Mouse (Mus musculus) midbrain, embryonic 13.5 days (tissue): Measurements from ENCODE around the gene Plscr3. TPM values are rescaled to one million over a fixed set of nuclear protein-coding genes. Genes with fewer than 3 reads are reported as not detected.

Source experiments
- ATAC-seq: fragments of 200-750 bp; cut with Nextera tagmentation; 2 replicates; pipeline ENCODE4 v1.8.0; 2017; ENCODE audit warnings: mild to moderate bottlenecking, moderate TSS enrichment, moderate library complexity
- H3K27ac ChIP-seq: fragments of 300-500 bp; sonication (generic); 2 replicates; pipeline ENCODE4 v1.5.1; 2015; ENCODE audit warnings: inconsistent platforms, mild to moderate bottlenecking, moderate library complexity
- H3K27me3 ChIP-seq: fragments of 300-500 bp; sonication (generic); 2 replicates; pipeline ENCODE4 v1.6.1; 2015; ENCODE audit warnings: mild to moderate bottlenecking, inconsistent platforms
- H3K36me3 ChIP-seq: fragments of 300-500 bp; sonication (generic); 2 replicates; pipeline ENCODE4 v1.6.1; 2015; ENCODE audit warnings: mild to moderate bottlenecking, inconsistent platforms
- H3K4me1 ChIP-seq: fragments of 300-500 bp; sonication (generic); replicated peaks from 2 replicates; pipeline ENCODE4 v1.6.1; 2015; ENCODE audit warnings: inconsistent platforms
- H3K4me2 ChIP-seq: fragments of 300-500 bp; sonication (generic); replicated peaks from 2 replicates; pipeline ENCODE4 v1.6.1; 2015; ENCODE audit warnings: moderate library complexity, mild to moderate bottlenecking, inconsistent platforms
- H3K4me3 ChIP-seq: fragments of 300-500 bp; sonication (generic); replicated peaks from 2 replicates; pipeline ENCODE4 v1.5.1; 2015; ENCODE audit warnings: mild to moderate bottlenecking, inconsistent platforms
- H3K9ac ChIP-seq: fragments of 300-500 bp; sonication (generic); replicated peaks from 2 replicates; pipeline ENCODE4 v1.6.1; 2015; ENCODE audit warnings: mild to moderate bottlenecking, inconsistent platforms
- H3K9me3 ChIP-seq: fragments of 300-500 bp; sonication (generic); 2 replicates; pipeline ENCODE4 v1.6.1; 2016; ENCODE audit warnings: mild to moderate bottlenecking, inconsistent platforms
- WGBS: fragments of 180-500 bp; shearing (Covaris S2); methylation state at CpG from one replicate; pipeline ENCODE4 v1.1.7; 2015; 5-methylcytosine and 5-hydroxymethylcytosine counted together
- polyA plus RNA-seq: library from polyadenylated mRNA; unstranded; fragments of >200 nt; fragmentation: Nextera tagmentation; extraction: Ambion mirVana; gene quantifications from 2 replicates; pipeline ENCODE4 v1.2.1, GENCODE M21; 2015

Gene Plscr3
- polyA plus RNA-seq, 1 experiment from 2014 or later = 55.0 TPM

DNA sequence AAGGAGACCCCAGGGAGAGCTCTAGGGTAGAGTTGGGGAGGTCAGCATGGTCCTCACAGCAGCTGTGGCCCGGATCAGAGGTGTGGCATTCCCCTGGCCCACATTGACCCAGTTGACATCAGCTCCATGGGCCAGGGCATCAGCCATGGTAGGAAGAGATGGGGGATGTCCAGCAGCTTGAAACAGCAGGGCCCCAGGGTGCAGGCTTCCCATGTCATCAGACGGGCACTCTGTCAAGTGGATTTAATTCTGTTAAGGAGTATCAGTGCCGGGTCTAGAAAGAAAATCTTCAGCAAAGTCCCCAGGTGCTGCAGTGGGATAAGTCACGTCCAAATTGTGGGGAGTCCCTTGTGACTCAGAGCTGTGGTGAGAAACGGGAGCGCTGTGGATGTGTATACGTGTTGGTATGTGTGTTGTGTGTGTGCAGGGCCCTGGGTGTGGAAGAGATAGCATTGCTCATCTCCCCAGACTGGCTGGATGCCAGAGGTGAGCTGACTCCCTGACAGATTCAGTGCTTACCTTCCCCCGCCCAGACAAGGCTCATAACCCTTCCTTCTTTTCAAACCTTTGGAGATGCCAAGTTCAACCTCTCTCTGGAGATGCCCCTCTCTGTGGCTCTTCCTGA lies 37.5 kb downstream of the Plscr3 start:
- no peaks in the 10 kb centered on the region for H3K9me3 ChIP-seq
- H3K27me3 ChIP-seq = peaks cover 25% of the 10 kb centered on the region
- H3K27ac ChIP-seq = no peak overlapping the region
- ATAC-seq = no peak
- 90% methylated on average over 8 of the region's 8 CpGs for WGBS
- no peaks in the 10 kb centered on the region for H3K36me3 ChIP-seq
- H3K4me3 ChIP-seq = no peak overlapping the region
- H3K4me2 ChIP-seq = no peak overlapping the region
- H3K9ac ChIP-seq = no peak overlapping the region
- H3K4me1 ChIP-seq = peaks cover 18% of the 10 kb centered on the region

DNA sequence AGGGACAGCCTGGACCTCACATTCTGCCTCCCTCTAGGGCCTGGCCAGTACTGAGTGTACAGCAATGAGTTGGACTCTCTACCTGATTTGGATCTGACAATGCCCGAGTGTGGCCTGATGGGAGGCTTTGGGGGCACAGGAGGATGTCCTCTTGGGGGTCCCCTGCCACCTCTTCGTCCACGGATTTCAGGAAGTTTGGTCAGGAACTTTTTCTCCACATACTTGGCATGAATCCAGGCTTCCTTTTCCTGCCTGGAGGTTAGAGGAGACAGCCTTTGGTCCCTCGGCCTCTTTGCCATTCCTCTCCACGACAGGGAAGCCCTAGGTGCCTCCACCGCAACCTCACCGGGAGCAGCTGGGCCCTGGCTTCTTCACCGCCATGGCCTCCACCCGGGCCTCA lies 38.1 kb downstream of the Plscr3 start:
- H3K27me3 ChIP-seq = peaks cover 25% of the 10 kb centered on the region
- H3K9me3 ChIP-seq = no peaks in the 10 kb centered on the region
- H3K4me1 ChIP-seq = peaks cover 15% of the 10 kb centered on the region
- no peak overlapping the region for H3K27ac ChIP-seq
- no peak for ATAC-seq
- 83% methylated on average over 9 of the region's 9 CpGs for WGBS
- no peak overlapping the region for H3K4me3 ChIP-seq
- H3K4me2 ChIP-seq = no peak overlapping the region
- H3K9ac ChIP-seq = no peak overlapping the region
- H3K36me3 ChIP-seq = no peaks in the 10 kb centered on the region

DNA sequence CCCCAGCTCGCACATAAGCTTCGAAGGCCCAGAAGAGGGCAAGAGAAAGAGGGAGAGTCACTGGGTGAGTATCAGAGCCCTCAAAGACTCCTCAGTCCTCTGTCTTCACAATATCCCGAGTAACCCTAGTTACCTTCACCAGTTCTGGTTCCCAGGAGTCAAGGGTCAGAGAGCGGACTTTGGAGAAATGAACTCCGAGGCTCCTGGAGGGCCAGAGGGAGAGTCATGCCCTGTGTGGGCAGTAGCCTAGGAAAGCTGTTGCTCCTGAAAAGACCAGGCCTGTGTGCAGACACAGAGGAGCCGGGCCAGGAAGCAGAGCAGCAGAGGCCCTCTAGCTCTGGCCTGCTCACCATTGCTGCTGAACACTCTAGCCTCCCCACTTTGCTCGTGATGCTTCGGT lies 38.5 kb downstream of the Plscr3 start:
- no peak overlapping the region for H3K4me3 ChIP-seq
- WGBS = 85% methylated on average over 8 of the region's 8 CpGs
- peaks cover 21% of the 10 kb centered on the region for H3K27me3 ChIP-seq
- H3K9ac ChIP-seq = no peak overlapping the region
- H3K9me3 ChIP-seq = no peaks in the 10 kb centered on the region
- no peaks in the 10 kb centered on the region for H3K36me3 ChIP-seq
- H3K27ac ChIP-seq = no peak overlapping the region
- peaks cover 15% of the 10 kb centered on the region for H3K4me1 ChIP-seq
- ATAC-seq = no peak
- H3K4me2 ChIP-seq = no peak overlapping the region

DNA sequence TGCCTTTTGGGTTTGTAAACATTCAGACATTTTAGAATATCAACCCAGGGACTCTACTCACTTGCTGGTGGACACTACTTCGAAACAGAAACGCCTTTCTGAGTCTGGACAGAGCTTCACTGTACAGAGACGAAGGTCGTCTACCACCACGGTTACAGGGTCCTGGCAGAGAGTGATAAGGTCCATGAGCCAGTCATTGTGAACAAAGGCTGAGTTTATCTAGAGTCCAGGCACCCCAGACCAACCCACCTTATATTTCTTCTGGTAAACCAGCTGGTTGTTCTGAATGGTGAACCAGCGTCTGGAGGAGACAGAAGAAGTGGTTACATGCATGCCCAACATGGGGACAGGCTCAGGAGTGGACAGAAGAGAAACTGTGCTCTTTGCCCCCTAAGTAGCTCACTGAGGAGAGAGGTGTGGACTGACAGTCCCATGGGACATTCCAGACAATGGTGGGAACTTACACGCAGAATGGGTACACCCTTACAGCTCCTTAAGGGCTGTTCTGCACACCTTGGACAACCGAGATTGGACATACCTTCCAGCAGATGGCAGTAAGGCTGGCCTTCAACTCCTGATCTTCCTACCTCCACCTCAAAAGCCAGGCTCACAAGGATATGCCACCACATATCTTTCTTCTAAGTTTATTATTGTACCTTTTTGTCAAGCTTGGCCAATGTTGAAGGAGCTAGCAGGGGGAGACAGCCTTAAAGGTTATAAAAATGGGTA lies 40.9 kb downstream of the Plscr3 start:
- Histone ChIP-seq H3K4me1 (no peaks in the 10 kb centered on the region), H3K9ac (no peak overlapping the region), H3K9me3 (no peaks in the 10 kb centered on the region), H3K4me3 (no peak overlapping the region), H3K36me3 (no peaks in the 10 kb centered on the region), H3K27me3 (peaks cover 7% of the 10 kb centered on the region; the same call in 1 of the 2 replicates), H3K27ac (no peak overlapping the region), H3K4me2 (no peak overlapping the region)
- no peak for ATAC-seq
- 77% methylated on average over 8 of the region's 8 CpGs for WGBS

DNA sequence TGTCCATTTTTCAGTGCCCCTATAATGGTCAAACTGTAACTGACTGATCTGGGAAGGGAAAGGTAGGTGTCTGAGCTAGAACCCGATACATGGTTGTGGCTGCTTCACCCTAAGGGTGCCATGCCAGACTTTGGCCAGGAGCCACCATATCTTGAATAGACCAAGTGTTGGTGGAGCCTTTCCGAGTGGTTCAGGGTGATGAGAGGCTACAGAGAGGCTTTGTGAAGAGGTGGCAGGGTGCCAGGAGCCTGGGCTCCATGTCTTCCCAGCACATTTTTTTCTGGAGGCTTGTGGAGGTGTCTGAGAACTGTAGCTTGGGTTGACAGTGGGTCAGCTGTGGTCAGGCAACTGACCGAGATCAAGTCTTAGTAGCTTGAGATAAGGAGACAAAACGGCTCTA lies 45.3 kb downstream of the Plscr3 start:
- WGBS = 81% methylated on average over 4 of the region's 4 CpGs

DNA sequence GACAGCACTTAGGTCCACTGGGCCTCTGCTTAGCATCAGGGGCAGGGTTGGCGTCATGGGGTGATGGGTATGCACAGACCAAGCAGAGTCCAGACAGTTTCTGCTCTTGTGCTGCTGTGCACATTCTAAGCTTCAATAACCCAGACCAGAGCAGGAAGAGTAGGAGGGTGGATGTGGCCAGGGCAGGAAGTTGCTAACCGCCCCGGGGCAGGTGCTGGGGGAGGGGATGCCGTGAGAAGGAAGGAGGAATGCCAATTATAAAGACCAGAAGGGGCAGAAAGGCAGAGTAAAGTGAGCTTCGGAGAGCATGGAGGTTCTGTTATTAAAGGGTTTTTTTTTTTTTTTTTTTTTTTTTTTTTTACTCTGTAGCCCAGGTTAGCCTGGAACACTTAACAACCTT lies 48.5 kb downstream of the Plscr3 start:
- Histone ChIP-seq H3K9me3 (no peaks in the 10 kb centered on the region), H3K4me3 (no peak overlapping the region), H3K27me3 (no peaks in the 10 kb centered on the region), H3K27ac (no peak overlapping the region), H3K9ac (no peak overlapping the region), H3K36me3 (no peaks in the 10 kb centered on the region), H3K4me2 (no peak overlapping the region), H3K4me1 (peaks cover 18% of the 10 kb centered on the region)
- 85% methylated on average over 5 of the region's 5 CpGs for WGBS
- ATAC-seq = no peak

More for the DNA sequence above, 45.3 kb downstream of the Plscr3 start:
- Histone ChIP-seq H3K27ac (no peak overlapping the region), H3K4me3 (no peak overlapping the region), H3K36me3 (no peaks in the 10 kb centered on the region), H3K27me3 (no peaks in the 10 kb centered on the region), H3K4me1 (no peaks in the 10 kb centered on the region), H3K4me2 (no peak overlapping the region), H3K9me3 (no peaks in the 10 kb centered on the region), H3K9ac (no peak overlapping the region)
- ATAC-seq = no peak

DNA sequence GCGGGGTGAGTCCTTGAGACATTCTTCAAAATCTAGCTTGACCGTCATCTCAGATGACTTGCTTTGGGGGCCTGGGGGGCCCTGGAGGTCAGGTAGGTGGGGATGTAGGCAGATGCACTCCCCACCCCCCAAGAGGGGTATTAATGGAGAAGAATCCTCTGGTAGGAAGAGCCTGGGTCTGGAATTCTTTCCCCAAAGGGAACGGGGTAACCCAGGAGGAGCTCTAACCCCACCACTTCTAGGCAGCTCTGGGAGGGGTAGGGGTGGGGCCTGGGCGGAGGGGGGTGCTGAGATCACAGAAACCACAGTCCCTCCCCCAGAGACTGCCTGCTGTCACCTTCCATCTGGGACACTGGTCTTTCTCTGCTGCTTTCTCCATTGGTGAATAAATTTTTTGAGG lies 49.1 kb downstream of the Plscr3 start, which contains the start of gene Acap1:
Acap1 (minus strand) TSS at position 249 of the 400 bp plus-strand sequence.
- H3K9me3 ChIP-seq = no peaks in the 10 kb centered on the region
- H3K4me2 ChIP-seq = no peak within 1 kb of the TSS
- no peak for ATAC-seq
- H3K27me3 ChIP-seq = no peaks in the 10 kb centered on the region
- H3K9ac ChIP-seq = no peak within 1 kb of the TSS
- H3K36me3 ChIP-seq = no peaks in the 10 kb centered on the region
- no peak within 1 kb of the TSS for H3K4me3 ChIP-seq
- WGBS = 76% methylated on average over 4 of the region's 4 CpGs
- no peak within 1 kb of the TSS for H3K27ac ChIP-seq
- peaks cover 21% of the 10 kb centered on the region for H3K4me1 ChIP-seq

DNA sequence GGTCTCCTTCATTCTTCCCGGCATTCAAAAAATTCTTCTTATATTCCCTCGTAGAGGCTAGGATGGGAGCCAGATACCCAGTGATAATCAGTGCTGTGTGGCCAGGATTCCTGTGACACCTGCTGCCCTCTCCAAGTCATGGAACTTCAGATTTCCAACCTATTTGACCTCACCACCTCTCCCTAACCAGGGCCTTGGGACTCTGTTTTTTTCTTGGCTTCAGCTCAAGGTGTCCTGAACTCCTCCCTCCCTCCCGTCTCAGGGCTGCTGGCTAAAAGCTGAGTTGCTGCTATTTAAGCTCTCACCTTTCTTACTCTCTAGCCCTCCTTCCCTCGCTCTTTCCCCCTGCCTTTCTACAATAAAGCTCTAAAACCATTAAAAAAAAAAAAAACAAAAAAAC lies 53.7 kb downstream of the Plscr3 start:
- Histone ChIP-seq H3K4me1 (peaks cover 38% of the 10 kb centered on the region), H3K9ac (peak overlapping the region; percentile 97), H3K9me3 (no peaks in the 10 kb centered on the region), H3K36me3 (peaks cover 18% of the 10 kb centered on the region), H3K4me3 (peak overlapping the region; percentile 91), H3K27ac (0 out of 2 replicates have a peak overlapping the region, but pooled peaks have one; percentile 98), H3K4me2 (peak overlapping the region; percentile 95), H3K27me3 (no peaks in the 10 kb centered on the region)
- ATAC-seq = no peak
- WGBS = 24% methylated on average over 4 of the region's 4 CpGs

DNA sequence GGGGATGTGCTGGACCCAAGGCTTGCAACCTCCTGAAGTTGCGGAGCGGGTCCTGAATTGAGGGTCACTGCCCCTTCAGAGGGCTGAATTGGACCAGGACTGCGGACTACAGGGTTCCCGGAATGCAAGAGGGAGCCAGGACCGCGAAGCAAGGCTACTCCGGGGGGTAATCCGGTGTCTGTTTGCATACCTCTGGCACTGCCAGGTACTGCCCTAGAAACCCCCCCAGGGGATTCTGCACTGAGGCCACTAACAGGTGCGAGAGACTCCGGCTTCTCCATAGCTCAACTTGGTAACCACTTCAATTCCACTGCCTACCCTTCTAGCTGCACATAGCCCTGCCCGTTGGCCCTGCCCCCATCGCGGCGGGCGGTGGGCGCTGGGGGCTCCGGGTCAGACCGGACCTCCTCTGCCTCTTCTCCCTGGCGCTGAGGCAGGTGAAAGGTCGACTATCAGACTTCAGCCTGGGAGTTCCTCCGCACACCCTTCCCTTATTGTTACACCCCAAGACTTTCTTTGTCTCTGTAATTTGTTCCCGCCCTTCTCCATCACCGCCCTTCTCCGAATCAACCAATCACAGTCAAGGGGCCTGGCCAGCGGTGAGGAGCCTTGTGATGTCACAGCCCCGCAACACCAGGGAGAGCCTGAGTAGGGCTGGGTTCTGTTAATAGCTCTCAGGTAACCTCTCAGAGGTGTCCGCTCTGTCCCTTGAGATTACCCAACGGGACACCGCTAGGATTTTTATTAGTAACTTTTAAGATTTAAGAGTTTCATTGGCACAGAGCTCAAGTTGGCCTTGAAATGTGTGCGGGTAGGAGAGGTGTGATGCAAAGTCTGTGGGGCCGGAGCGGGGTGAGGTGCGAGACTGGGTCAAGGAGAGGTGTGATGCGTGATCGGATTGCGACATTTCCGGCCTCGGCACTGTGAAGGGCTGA lies 54.6 kb downstream of the Plscr3 start, which contains the start of the genes 2810408A11Rik and Neurl4:
2810408A11Rik (minus strand) TSS at position 517 of the 935 bp plus-strand sequence.
Neurl4 (plus strand) TSS at position 602 of the 935 bp plus-strand sequence.
- Histone ChIP-seq H3K27me3 (no peaks in the 10 kb centered on the region), H3K4me3 (peak within 1 kb of the TSS; percentile 91), H3K4me2 (peak within 1 kb of the TSS; percentile 95), H3K9ac (peak within 1 kb of the TSS; percentile 97), H3K4me1 (peaks cover 38% of the 10 kb centered on the region), H3K27ac (peak within 1 kb of the TSS; percentile 98), H3K9me3 (no peaks in the 10 kb centered on the region), H3K36me3 (peaks cover 26% of the 10 kb centered on the region)
- WGBS = under 1% methylated on average over 38 of the region's 38 CpGs
- peak; percentile 95 for ATAC-seq

DNA sequence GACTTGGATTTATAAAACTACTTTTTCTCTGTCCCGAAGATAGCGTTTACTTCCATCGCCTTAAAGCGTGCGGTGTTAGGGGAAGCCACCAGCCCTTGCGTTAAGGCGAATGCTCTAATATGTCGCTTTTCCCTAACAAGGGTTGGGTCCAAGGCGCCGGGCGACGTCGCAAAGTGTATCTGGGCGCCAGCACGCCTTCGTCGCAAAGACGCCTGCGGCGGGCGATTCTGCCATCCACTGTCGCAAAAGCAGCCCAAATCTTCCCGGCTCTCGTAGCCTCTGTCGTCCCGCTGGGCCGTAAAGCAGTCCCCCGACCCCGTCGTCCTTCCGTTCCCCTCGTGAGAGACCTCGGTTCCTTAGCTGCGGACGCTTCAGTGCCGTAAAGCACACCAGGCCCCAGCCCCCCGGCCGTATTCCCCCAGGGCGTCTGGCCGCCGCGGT lies 55.2 kb downstream of the Plscr3 start:
- WGBS = under 1% methylated on average over 42 of the region's 42 CpGs
- Histone ChIP-seq H3K4me3 (peak overlapping the region; percentile 91), H3K36me3 (peaks cover 33% of the 10 kb centered on the region), H3K4me1 (peaks cover 38% of the 10 kb centered on the region), H3K9ac (peak overlapping the region; percentile 97), H3K27me3 (no peaks in the 10 kb centered on the region), H3K4me2 (peak overlapping the region; percentile 95), H3K27ac (peak overlapping the region; percentile 98), H3K9me3 (no peaks in the 10 kb centered on the region)
- ATAC-seq = peak; percentile 75
